In genomic region chr4:149840511-149841292, GRCm38 (mm10) we compare ENCODE assay signal across 8 mouse cellular contexts.
A peak's percentile ranks its signal among the peaks of the same experiment; 100 is the strongest.
DNase-seq lines count a peak whose midpoint lies in the region; ATAC-seq and TF ChIP-seq lines count a peak whose summit lies in the region.

No protein-coding gene starts in this region.

- H3K36me3 ChIP-seq in embryonic facial prominence, embryonic 14.5 days (ENCODE audit: control insufficient read depth, insufficient read depth, low read length), result no peaks in the 10 kb centered on the region
- H3K36me3 ChIP-seq in heart, embryonic 12.5 days, result no peaks in the 10 kb centered on the region
- no peaks in the 10 kb centered on the region for H3K36me3 ChIP-seq in neural tube, embryonic 15.5 days

- H3K4me2 ChIP-seq in embryonic facial prominence, embryonic 14.5 days (ENCODE audit: low read depth, low read length), result no peak overlapping the region
- H3K4me2 ChIP-seq in heart, embryonic 12.5 days, result no peak overlapping the region
- H3K4me2 ChIP-seq in neural tube, embryonic 15.5 days, result no peak overlapping the region

- H3K9me3 ChIP-seq in embryonic facial prominence, embryonic 14.5 days (ENCODE audit: control insufficient read depth, low read length), result no peaks in the 10 kb centered on the region
- H3K9me3 ChIP-seq in heart, embryonic 12.5 days (replicated peaks), result peaks cover 6% of the 10 kb centered on the region; the same call in 1 of the 2 replicates
- H3K9me3 ChIP-seq in neural tube, embryonic 15.5 days (replicated peaks), result no peaks in the 10 kb centered on the region

- H3K4me3 ChIP-seq in embryonic facial prominence, embryonic 14.5 days (ENCODE audit: low read depth, low read length), result no peak overlapping the region
- H3K4me3 ChIP-seq in heart, embryonic 12.5 days, result no peak overlapping the region
- no peak overlapping the region for H3K4me3 ChIP-seq in left cerebral cortex, adult 2 months
- no peak overlapping the region for H3K4me3 ChIP-seq in neural tube, embryonic 15.5 days (replicated peaks)

- 60% methylated on average over 12 of the region's 12 CpGs for WGBS in embryonic facial prominence, embryonic 14.5 days
- 67% methylated on average over 12 of the region's 12 CpGs for WGBS in heart, embryonic 12.5 days
- 65% methylated on average over 12 of the region's 12 CpGs for WGBS in neural tube, embryonic 15.5 days

- no peak overlapping the region for H3K9ac ChIP-seq in embryonic facial prominence, embryonic 14.5 days (ENCODE audit: low read depth, low read length)
- H3K9ac ChIP-seq in heart, embryonic 12.5 days, result no peak overlapping the region
- H3K9ac ChIP-seq in neural tube, embryonic 15.5 days (replicated peaks), result no peak overlapping the region

- TF ChIP-seq CTCF in left cerebral cortex, adult 2 months (IDR thresholded peaks at IDR 0.05), result no peak; the same call in 1 of the 2 replicates

- peak; percentile 35 to 66 for DNase-seq in cerebellum, postnatal 10 days
- no peak for DNase-seq in cerebellum, adult 9-11 months
- peak; percentile 70 for DNase-seq in embryonic facial prominence, embryonic 14.5 days (ENCODE audit: low spot score)
- DNase-seq in left cerebral cortex, adult 2 months (ENCODE audit: extremely low spot score in 1 of 2, low spot score in 2 of 2), result peak; percentile 60 to 76
- DNase-seq in right cerebral cortex, adult 2 months (ENCODE audit: low spot score in 2 of 2), result peak; percentile 75 to 79

- peak; percentile 48; the same call in 1 of the 2 replicates for ATAC-seq in embryonic facial prominence, embryonic 14.5 days (ENCODE audit: low read depth)
- ATAC-seq in heart, embryonic 12.5 days (ENCODE audit: insufficient number of reproducible peaks, low FRiP score), result 0 out of 2 replicates have a peak, but pooled peaks have one; percentile 29
- no peak for ATAC-seq in activated CD4-positive, CD25-positive, alpha-beta regulatory T cell, adult 4 months
- no peak for ATAC-seq in neural tube, embryonic 15.5 days (ENCODE audit: low FRiP score)

- intact Hi-C loops in left cerebral cortex, adult 2 months (cut with DNase I), result loop anchor here (1.0 kb wide), 1 partner anchor 190 kb away; no protein-coding TSS in a partner anchor

- no peaks in the 10 kb centered on the region for H3K27me3 ChIP-seq in embryonic facial prominence, embryonic 14.5 days (replicated peaks; ENCODE audit: control insufficient read depth, insufficient read depth, low read length)
- no peaks in the 10 kb centered on the region for H3K27me3 ChIP-seq in heart, embryonic 12.5 days (replicated peaks)
- H3K27me3 ChIP-seq in neural tube, embryonic 15.5 days (replicated peaks), result no peaks in the 10 kb centered on the region

- H3K4me1 ChIP-seq in embryonic facial prominence, embryonic 14.5 days (ENCODE audit: control insufficient read depth, insufficient read depth, low read length), result peaks cover 12% of the 10 kb centered on the region
- H3K4me1 ChIP-seq in heart, embryonic 12.5 days (replicated peaks), result peaks cover 7% of the 10 kb centered on the region
- H3K4me1 ChIP-seq in neural tube, embryonic 15.5 days, result peaks cover 3% of the 10 kb centered on the region

- H3K27ac ChIP-seq in embryonic facial prominence, embryonic 14.5 days (replicated peaks; ENCODE audit: low read depth, low read length), result peak overlapping the region; percentile 48; the same call in 1 of the 2 replicates
- no peak overlapping the region for H3K27ac ChIP-seq in heart, embryonic 12.5 days (ENCODE audit: poor library complexity, severe bottlenecking)
- peak overlapping the region; percentile 22; the same call in 1 of the 2 replicates for H3K27ac ChIP-seq in left cerebral cortex, adult 2 months
- H3K27ac ChIP-seq in neural tube, embryonic 15.5 days (replicated peaks), result no peak overlapping the region

Comparison
In these comparisons a context has a peak if more than half of its experiments do, and no peak if none do; other contexts are left out.
1. ATAC-seq: peak in embryonic facial prominence, embryonic 14.5 days (single experiment) and heart, embryonic 12.5 days (single experiment); none in activated CD4-positive, CD25-positive, alpha-beta regulatory T cell, adult 4 months (single experiment) and neural tube, embryonic 15.5 days (single experiment).
2. H3K27ac ChIP-seq: peak in embryonic facial prominence, embryonic 14.5 days (single experiment) and left cerebral cortex, adult 2 months (single experiment); none in heart, embryonic 12.5 days (single experiment) and neural tube, embryonic 15.5 days (single experiment).